ENCODE assay signal across 27 mouse cellular contexts in the genomic region with DNA sequence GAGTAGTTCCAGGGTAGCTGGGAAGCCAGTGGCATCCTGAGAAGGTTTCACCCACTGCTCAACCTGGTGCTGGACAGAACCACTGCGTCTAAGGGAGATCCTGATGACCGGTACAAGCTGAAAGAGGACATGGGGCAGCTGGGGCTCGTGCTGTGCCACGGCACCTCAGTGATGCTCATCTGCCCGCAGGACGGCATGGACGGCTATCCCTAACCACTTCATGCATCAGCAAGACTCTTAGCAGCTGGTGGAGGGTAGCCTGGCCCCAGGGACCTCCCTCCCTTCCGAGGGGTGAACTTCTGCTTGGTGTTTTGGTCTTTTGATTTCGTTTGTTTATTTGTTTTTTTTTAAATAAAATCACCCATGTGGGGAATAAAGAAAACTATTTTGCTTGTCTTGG. TPM values are rescaled to one million over a fixed set of nuclear protein-coding genes. Genes with fewer than 3 reads are reported as not detected.
A peak's percentile ranks its signal among the peaks of the same experiment; 100 is the strongest.
DNase-seq lines count a peak whose midpoint lies in the region; ATAC-seq and TF ChIP-seq lines count a peak whose summit lies in the region.
"Had no signal": no experiment of that assay in that cellular context is flagged by ENCODE, and none has a peak within 500 bp of the region (broad histone marks: within the 10 kb centered on the region; RNA-seq: fewer than 3 reads in every experiment).

No protein-coding gene starts in this region.

- no peaks in the 10 kb centered on the region for H3K27me3 ChIP-seq in heart, embryonic 12.5 days (replicated peaks)
- no peaks in the 10 kb centered on the region for H3K27me3 ChIP-seq in lung, embryonic 15.5 days
- no peaks in the 10 kb centered on the region for H3K27me3 ChIP-seq in megakaryocyte, embryonic 14.5 days (replicated peaks)
- H3K27me3 ChIP-seq in Patski, result no peaks in the 10 kb centered on the region
- H3K27me3 ChIP-seq in forebrain, embryonic 13.5 days, result no peaks in the 10 kb centered on the region
- H3K27me3 ChIP-seq: CH12.LX; embryonic facial prominence, embryonic 13.5 days; embryonic facial prominence, embryonic 15.5 days had no signal

- POLR2A ChIA-PET in Patski (lab: Charles Lee), result interaction anchor here (1.7 to 5.3 kb wide), 3 partner anchors 11 to 26 kb away, joined by 6 to 33 read pairs (median 13); a partner anchor contains a TSS

- 0 out of 2 replicates have a peak, but pooled peaks cover 5% of the 10 kb centered on the region for H3K9me3 ChIP-seq in heart, embryonic 12.5 days (replicated peaks)
- H3K9me3 ChIP-seq in lung, embryonic 15.5 days, result no peaks in the 10 kb centered on the region
- peaks cover 17% of the 10 kb centered on the region for H3K9me3 ChIP-seq in megakaryocyte, embryonic 14.5 days
- H3K9me3 ChIP-seq in forebrain, embryonic 13.5 days (replicated peaks), result no peaks in the 10 kb centered on the region
- H3K9me3 ChIP-seq: embryonic facial prominence, embryonic 15.5 days had no signal

- WGBS in heart, embryonic 12.5 days, result 80% methylated on average over 9 of the region's 9 CpGs
- WGBS in lung, embryonic 15.5 days, result 65% methylated on average over 9 of the region's 9 CpGs
- 90% methylated on average over 9 of the region's 9 CpGs for WGBS in forebrain, embryonic 13.5 days

- H3K4me1 ChIP-seq in heart, embryonic 12.5 days (replicated peaks), result peaks cover 13% of the 10 kb centered on the region
- H3K4me1 ChIP-seq in lung, embryonic 15.5 days, result peaks cover 42% of the 10 kb centered on the region
- H3K4me1 ChIP-seq in megakaryocyte, embryonic 14.5 days, result no peaks in the 10 kb centered on the region
- H3K4me1 ChIP-seq in forebrain, embryonic 13.5 days, result no peaks in the 10 kb centered on the region; the same call in 1 of the 2 replicates

- H3K36me3 ChIP-seq in heart, embryonic 12.5 days, result no peaks in the 10 kb centered on the region
- no peaks in the 10 kb centered on the region for H3K36me3 ChIP-seq in lung, embryonic 15.5 days
- H3K36me3 ChIP-seq in megakaryocyte, embryonic 14.5 days (replicated peaks; ENCODE audit: low read length), result no peaks in the 10 kb centered on the region
- no peaks in the 10 kb centered on the region for H3K36me3 ChIP-seq in forebrain, embryonic 13.5 days (ENCODE audit: poor library complexity, severe bottlenecking)
- H3K36me3 ChIP-seq: embryonic facial prominence, embryonic 13.5 days; embryonic facial prominence, embryonic 15.5 days; G1E had no signal

- ATAC-seq in heart, embryonic 12.5 days (ENCODE audit: insufficient number of reproducible peaks, low FRiP score), result no peak
- ATAC-seq in lung, embryonic 15.5 days (ENCODE audit: borderline replicate concordance, extremely low read depth, low FRiP score, low TSS enrichment), result no peak
- no peak for ATAC-seq in megakaryocyte, adult 5-6 weeks (ENCODE audit: poor library complexity, severe bottlenecking)
- peak; percentile 29 for ATAC-seq in Patski
- no peak for ATAC-seq in forebrain, embryonic 13.5 days
- ATAC-seq: CD4-positive, CD25-positive, alpha-beta regulatory T cell, adult 4 months; forebrain, embryonic 14.5 days; forebrain, embryonic 16.5 days had no signal

- DNase-seq in heart, adult 11 months, result peak; percentile 85
- DNase-seq in lung, postnatal 14 days, result no peak
- DNase-seq in Patski (ENCODE audit: low read depth, low spot score), result no peak
- DNase-seq: adrenal gland, adult 2 months; adrenal gland, postnatal 10 days; adrenal gland, postnatal 25 days; B cell, adult 2 months; cerebellum, adult 11 months; cerebellum, adult 18-20 months; cerebellum, adult 8-10 months; cerebellum, adult 9-11 months; cerebellum, postnatal 14 days; cerebellum, postnatal 36 days; embryo, embryonic 11 days had no signal

- no peak overlapping the region for H3K27ac ChIP-seq in heart, embryonic 12.5 days (ENCODE audit: poor library complexity, severe bottlenecking)
- peak overlapping the region; percentile 71; the same call in 1 of the 2 replicates for H3K27ac ChIP-seq in lung, embryonic 15.5 days
- H3K27ac ChIP-seq in forebrain, embryonic 13.5 days, result no peak overlapping the region
- H3K27ac ChIP-seq: embryonic facial prominence, embryonic 13.5 days; embryonic facial prominence, embryonic 15.5 days had no signal

- in situ Hi-C loops in Patski (cut with MboI; ENCODE audit: low pct_unique_long_range_greater_than_20kb), result loop anchor here (25.0 kb wide), 2 partner anchors 214 to 1236 kb away; no protein-coding TSS in a partner anchor

- TF ChIP-seq CTCF in Patski (IDR thresholded peaks at IDR 0.05), result no peak

- H3K4me3 ChIP-seq in heart, embryonic 12.5 days, result no peak overlapping the region
- H3K4me3 ChIP-seq in lung, embryonic 15.5 days, result no peak overlapping the region
- H3K4me3 ChIP-seq in megakaryocyte, embryonic 14.5 days (replicated peaks), result peak overlapping the region; percentile 62
- no peak overlapping the region for H3K4me3 ChIP-seq in forebrain, embryonic 13.5 days
- H3K4me3 ChIP-seq: embryonic facial prominence, embryonic 13.5 days; embryonic facial prominence, embryonic 15.5 days had no signal

- H3K4me2 ChIP-seq in heart, embryonic 12.5 days, result no peak overlapping the region
- no peak overlapping the region for H3K4me2 ChIP-seq in lung, embryonic 15.5 days
- no peak overlapping the region for H3K4me2 ChIP-seq in forebrain, embryonic 13.5 days
- H3K4me2 ChIP-seq: embryonic facial prominence, embryonic 13.5 days; embryonic facial prominence, embryonic 15.5 days had no signal

- CTCF ChIA-PET in Patski (lab: Charles Lee), result interaction anchor here (1.5 to 1.9 kb wide), 3 partner anchors 17 to 28 kb away, joined by 4 to 6 read pairs (median 5); no protein-coding TSS in a partner anchor

- H3K9ac ChIP-seq in heart, embryonic 12.5 days, result no peak overlapping the region
- H3K9ac ChIP-seq in lung, embryonic 15.5 days, result no peak overlapping the region
- H3K9ac ChIP-seq in forebrain, embryonic 13.5 days, result no peak overlapping the region
- H3K9ac ChIP-seq: embryonic facial prominence, embryonic 13.5 days; embryonic facial prominence, embryonic 15.5 days had no signal

RNA-seq across cellular contexts. Expression of a gene that starts 11.3 kb away (rescaled TPM):
- 21.7 and 24.2 TPM in 2 replicates for polyA plus RNA-seq in heart, embryonic 12.5 days (2016; fragmentation: Nextera tagmentation; extraction: Ambion mirVana)
- polyA plus RNA-seq in lung, embryonic 15.5 days (2015; fragmentation: Nextera tagmentation; extraction: Ambion mirVana), result 20.7 and 20.9 TPM in 2 replicates
- 0.01 TPM in 1 of 2 replicates, not detected in the other for polyA plus RNA-seq in megakaryocyte, embryonic 14.5 days (2012; ENCODE audit: insufficient read depth, low replicate concordance)
- 0.05 TPM in 1 of 2 replicates, not detected in the other for total RNA-seq in megakaryocyte, adult 5-6 weeks (2015)
- total RNA-seq in megakaryocyte, adult 5-6 weeks (2017), result not detected in 2 replicates
- polyA plus RNA-seq in Patski (2021), result 384 TPM
- 2.2 and 2.7 TPM in 2 replicates for polyA plus RNA-seq in forebrain, embryonic 13.5 days (2015; fragmentation: Nextera tagmentation; extraction: Ambion mirVana)
- total RNA-seq: CH12.LX; common myeloid progenitor, adult 5-6 weeks had no signal
- polyA plus RNA-seq: G1E had no signal

Comparison
In these comparisons a context has a peak if more than half of its experiments do, and no peak if none do; other contexts are left out.
1. RNA of a gene that starts 11.3 kb away (polyA plus RNA-seq): 384 TPM in Patski (single experiment); 21.7 to 24.2 TPM in heart, embryonic 12.5 days, 20.7 to 20.9 TPM in lung, embryonic 15.5 days, 2.2 to 2.7 TPM in forebrain, embryonic 13.5 days and 0.01 TPM in megakaryocyte, embryonic 14.5 days; every median in the first group is over 10 times any median in the second.